Mouse (Mus musculus): ENCODE measurements around the gene Rccd1.
A peak's percentile ranks its signal among the peaks of the same experiment; 100 is the strongest.

Rccd1 gene

GRCm38 (mm10) chr7:80324043-80324815, at the start of gene Rccd1:
Gene Rccd1 (minus strand): TSS chr7:80324454.
- DNase-seq, result peak; percentile 96

GRCm38 (mm10) chr7:80373850-80374249, 49.6 kb upstream of the Rccd1 start:
- DNase-seq, result no peak

GRCm38 (mm10) chr7:80373352-80373751, 49.1 kb upstream of the Rccd1 start:
- DNase-seq, result no peak

- DNase-seq, result no peak
Measured at GRCm38 (mm10) chr7:80372667-80373066, 48.4 kb upstream of the Rccd1 start.

GRCm38 (mm10) chr7:80372166-80372565, 47.9 kb upstream of the Rccd1 start:
- no peak for DNase-seq

- peak; percentile 85 for DNase-seq
Measured at GRCm38 (mm10) chr7:80371041-80371751, 46.9 kb upstream of the Rccd1 start, which contains the start of gene Man2a2. Gene Man2a2 (minus strand): TSS chr7:80371375.

- DNase-seq, result peak; percentile 82
Measured at GRCm38 (mm10) chr7:80370649-80371040, 46.4 kb upstream of the Rccd1 start.

- DNase-seq, result no peak
Measured at GRCm38 (mm10) chr7:80369967-80370431, 45.7 kb upstream of the Rccd1 start.

- DNase-seq, result no peak
Measured at GRCm38 (mm10) chr7:80369461-80369860, 45.2 kb upstream of the Rccd1 start.

GRCm38 (mm10) chr7:80368635-80369421, 44.6 kb upstream of the Rccd1 start:
- no peak for DNase-seq

GRCm38 (mm10) chr7:80368009-80368408, 43.8 kb upstream of the Rccd1 start:
- DNase-seq, result no peak

- DNase-seq, result no peak
Measured at GRCm38 (mm10) chr7:80367232-80367631, 43.0 kb upstream of the Rccd1 start.

GRCm38 (mm10) chr7:80365759-80366158, 41.5 kb upstream of the Rccd1 start:
- DNase-seq, result no peak

- no peak for DNase-seq
Measured at GRCm38 (mm10) chr7:80360435-80360834, 36.2 kb upstream of the Rccd1 start.

GRCm38 (mm10) chr7:80358039-80358438, 33.8 kb upstream of the Rccd1 start:
- DNase-seq, result no peak

GRCm38 (mm10) chr7:80357156-80357555, 32.9 kb upstream of the Rccd1 start:
- DNase-seq, result no peak

- DNase-seq, result no peak
Measured at GRCm38 (mm10) chr7:80356351-80356750, 32.1 kb upstream of the Rccd1 start.

GRCm38 (mm10) chr7:80352920-80353319, 28.7 kb upstream of the Rccd1 start:
- no peak for DNase-seq

- DNase-seq, result no peak
Measured at GRCm38 (mm10) chr7:80350808-80351207, 26.6 kb upstream of the Rccd1 start.

GRCm38 (mm10) chr7:80347670-80348586, 23.7 kb upstream of the Rccd1 start:
- DNase-seq, result no peak

- DNase-seq, result no peak
Measured at GRCm38 (mm10) chr7:80346830-80347229, 22.6 kb upstream of the Rccd1 start.

- no peak for DNase-seq
Measured at GRCm38 (mm10) chr7:80346173-80346572, 21.9 kb upstream of the Rccd1 start.

All from right cerebral cortex, postnatal 25 days (tissue).